Comparison of ENCODE assay signal across 17 mouse cellular contexts in genomic region chr19:22847696-22848095, GRCm38 (mm10).
DNase-seq lines count a peak whose midpoint lies in the region; ATAC-seq lines count a peak whose summit lies in the region.
"Had no signal": no experiment of that assay in that cellular context is flagged by ENCODE, and none has a peak within 500 bp of the region (broad histone marks: within the 10 kb centered on the region; RNA-seq: fewer than 3 reads in every experiment).

No protein-coding gene starts in this region.

- H3K4me2 ChIP-seq in neural tube, embryonic 11.5 days (ENCODE audit: low read depth), result no peak overlapping the region
- H3K4me2 ChIP-seq in hindbrain, embryonic 14.5 days (replicated peaks), result peak overlapping the region; percentile 33
- H3K4me2 ChIP-seq in midbrain, embryonic 13.5 days (replicated peaks), result peak overlapping the region; percentile 17
- H3K4me2 ChIP-seq: embryonic facial prominence, embryonic 13.5 days; lung, embryonic 15.5 days had no signal

- DNase-seq in neural tube, embryonic 11.5 days (ENCODE audit: low spot score), result peak; percentile 65
- no peak for DNase-seq in neural tube, embryonic 10.5 days (ENCODE audit: extremely low spot score, low spot score)
- no peak for DNase-seq in hindbrain, embryonic 14.5 days (ENCODE audit: low spot score)
- no peak for DNase-seq in cerebellum, postnatal 14 days
- DNase-seq in cerebellum, adult 9-10 months, result no peak
- no peak for DNase-seq in gastrocnemius, postnatal 14 days
- DNase-seq: cerebellum, adult 8-10 months; gastrocnemius, adult 2 months; heart, adult 2 months; liver; right cerebral cortex, postnatal 14 days had no signal

- no peaks in the 10 kb centered on the region for H3K4me1 ChIP-seq in neural tube, embryonic 11.5 days (ENCODE audit: control insufficient read depth, insufficient read depth, low read length)
- peaks cover 6% of the 10 kb centered on the region; the same call in 1 of the 2 replicates for H3K4me1 ChIP-seq in hindbrain, embryonic 14.5 days (replicated peaks; ENCODE audit: control insufficient read depth, insufficient read depth, low read length)
- peaks cover 12% of the 10 kb centered on the region for H3K4me1 ChIP-seq in midbrain, embryonic 13.5 days (replicated peaks)
- H3K4me1 ChIP-seq: lung, embryonic 15.5 days; megakaryocyte, embryonic 14.5 days had no signal

- 37% methylated on average over 12 of the region's 12 CpGs for WGBS in neural tube, embryonic 11.5 days
- WGBS in hindbrain, embryonic 14.5 days, result 12% methylated on average over 12 of the region's 12 CpGs
- WGBS in midbrain, embryonic 13.5 days, result 22% methylated on average over 12 of the region's 12 CpGs

- no peak overlapping the region for H3K9ac ChIP-seq in neural tube, embryonic 11.5 days (ENCODE audit: low read length)
- no peak overlapping the region for H3K9ac ChIP-seq in hindbrain, embryonic 14.5 days
- no peak overlapping the region for H3K9ac ChIP-seq in midbrain, embryonic 13.5 days (replicated peaks)
- H3K9ac ChIP-seq: embryonic facial prominence, embryonic 13.5 days; lung, embryonic 15.5 days had no signal

- no peak overlapping the region for H3K27ac ChIP-seq in neural tube, embryonic 11.5 days (ENCODE audit: low read depth, low read length)
- no peak overlapping the region for H3K27ac ChIP-seq in hindbrain, embryonic 14.5 days
- no peak overlapping the region for H3K27ac ChIP-seq in midbrain, embryonic 13.5 days
- H3K27ac ChIP-seq: embryonic facial prominence, embryonic 13.5 days; forebrain, embryonic 10.5 days; gastrocnemius, adult 2 months; heart, adult 2 months; kidney, postnatal 0 days; lung, embryonic 15.5 days had no signal

- ATAC-seq in neural tube, embryonic 11.5 days (ENCODE audit: insufficient read depth, low FRiP score, low TSS enrichment), result peak; percentile 58
- no peak for ATAC-seq in hindbrain, embryonic 14.5 days (ENCODE audit: low FRiP score)
- no peak for ATAC-seq in midbrain, embryonic 13.5 days

- H3K27me3 ChIP-seq in neural tube, embryonic 11.5 days (ENCODE audit: control insufficient read depth, insufficient read depth, low read length), result no peaks in the 10 kb centered on the region
- peaks cover 5% of the 10 kb centered on the region; the same call in 1 of the 2 replicates for H3K27me3 ChIP-seq in hindbrain, embryonic 14.5 days (ENCODE audit: control insufficient read depth, insufficient read depth, low read length)
- peaks cover 28% of the 10 kb centered on the region for H3K27me3 ChIP-seq in midbrain, embryonic 13.5 days
- H3K27me3 ChIP-seq: lung, embryonic 15.5 days; megakaryocyte, embryonic 14.5 days had no signal

- H3K9me3 ChIP-seq in neural tube, embryonic 11.5 days (ENCODE audit: control insufficient read depth, low read length), result no peaks in the 10 kb centered on the region
- H3K9me3 ChIP-seq in hindbrain, embryonic 14.5 days (ENCODE audit: control insufficient read depth, low read length), result no peaks in the 10 kb centered on the region
- no peaks in the 10 kb centered on the region for H3K9me3 ChIP-seq in midbrain, embryonic 13.5 days
- H3K9me3 ChIP-seq: embryonic facial prominence, embryonic 13.5 days; forebrain, embryonic 10.5 days; lung, embryonic 15.5 days; megakaryocyte, embryonic 14.5 days had no signal

- no peaks in the 10 kb centered on the region for H3K36me3 ChIP-seq in neural tube, embryonic 11.5 days (ENCODE audit: control insufficient read depth, insufficient read depth, low read length)
- no peaks in the 10 kb centered on the region for H3K36me3 ChIP-seq in hindbrain, embryonic 14.5 days (replicated peaks; ENCODE audit: control insufficient read depth, insufficient read depth)
- H3K36me3 ChIP-seq in midbrain, embryonic 13.5 days, result no peaks in the 10 kb centered on the region
- H3K36me3 ChIP-seq: embryonic facial prominence, embryonic 13.5 days; forebrain, embryonic 10.5 days; lung, embryonic 15.5 days had no signal

- H3K4me3 ChIP-seq in neural tube, embryonic 11.5 days (ENCODE audit: low read depth, low read length), result no peak overlapping the region
- H3K4me3 ChIP-seq in hindbrain, embryonic 14.5 days (replicated peaks; ENCODE audit: low read length), result no peak overlapping the region
- H3K4me3 ChIP-seq in midbrain, embryonic 13.5 days (replicated peaks), result no peak overlapping the region
- H3K4me3 ChIP-seq: embryonic facial prominence, embryonic 13.5 days; forebrain, embryonic 10.5 days; gastrocnemius, adult 2 months; heart, adult 2 months; lung, embryonic 15.5 days; megakaryocyte, embryonic 14.5 days had no signal

- intact Hi-C loops in gastrocnemius, postnatal 14 days (cut with DNase I; ENCODE audit: low total_unique reads), result no loop called here
